Mouse (Mus musculus) liver, adult 2 months (tissue): ENCODE results near the gene Dscaml1. TPM values are rescaled to one million over a fixed set of nuclear protein-coding genes. Genes with fewer than 3 reads are reported as not detected.
A peak's percentile ranks its signal among the peaks of the same experiment; 100 is the strongest.

Experiments used
- DNase-seq: peaks from one replicate; pipeline ENCODE4 v3.0.0-alpha.2; 2011; ENCODE audit warnings: low read depth, low spot score; ENCODE audit errors: extremely low read depth
- H3K27ac ChIP-seq: fragments of 200-500 bp; replicated peaks from 2 replicates; pipeline ENCODE4 v1.5.1; 2012; ENCODE audit warnings: low read depth, mild to moderate bottlenecking, control low read depth, inconsistent platforms, low read length; ENCODE audit not compliant: insufficient read depth
- H3K27me3 ChIP-seq: fragments of 200-500 bp; 2 replicates; pipeline ENCODE4 v1.6.1; 2012; ENCODE audit warnings: mild to moderate bottlenecking, moderate library complexity, low read length, inconsistent platforms; ENCODE audit not compliant: control insufficient read depth, insufficient read depth
- H3K36me3 ChIP-seq: fragments of 200-500 bp; 2 replicates; pipeline ENCODE4 v1.6.1; 2012; ENCODE audit warnings: low read length, inconsistent platforms; ENCODE audit not compliant: control insufficient read depth, insufficient read depth
- H3K4me1 ChIP-seq: fragments of 200-500 bp; 2 replicates; pipeline ENCODE4 v1.6.1; 2011; ENCODE audit warnings: low read length; ENCODE audit not compliant: control insufficient read depth, insufficient read depth
- H3K4me3 ChIP-seq: fragments of 200-500 bp; 2 replicates; pipeline ENCODE4 v1.5.1; 2011; ENCODE audit warnings: low read depth, mild to moderate bottlenecking, control low read depth, low read length, moderate library complexity; ENCODE audit not compliant: insufficient read depth
- H3K79me2 ChIP-seq: fragments of 200-500 bp; 2 replicates; pipeline ENCODE4 v1.6.1; 2012; ENCODE audit warnings: inconsistent platforms, mild to moderate bottlenecking, low read length, moderate library complexity; ENCODE audit not compliant: control insufficient read depth, insufficient read depth
- H3K9ac ChIP-seq: fragments of 200-500 bp; 2 replicates; pipeline ENCODE4 v1.6.1; 2012; ENCODE audit warnings: low read depth, mild to moderate bottlenecking, control low read depth, inconsistent platforms, low read length
- CTCF ChIP-seq: fragments of 200-500 bp; IDR thresholded peaks from 2 replicates; pipeline ENCODE4 v1.5.1; 2011; ENCODE audit warnings: low read depth, low read length, control low read depth
- POLR2A ChIP-seq: fragments of 200-500 bp; IDR thresholded peaks from 2 replicates; pipeline ENCODE4 v1.6.1; 2011; ENCODE audit warnings: low read length, control low read depth; ENCODE audit not compliant: insufficient read depth; ENCODE audit errors: extremely low read depth
- WGBS: fragments of 180-500 bp; shearing (Covaris S2); methylation state at CpG from one replicate; pipeline ENCODE4 v1.1.7; 2018; 5-methylcytosine and 5-hydroxymethylcytosine counted together
- polyA plus RNA-seq: library from polyadenylated mRNA; depleted of rRNA; stranded (reverse); fragments of >200 nt; gene quantifications from 2 replicates; pipeline ENCODE4 v1.2.3, GENCODE M21; 2012
- total RNA-seq: library from RNA; depleted of rRNA; stranded (reverse); fragments of >200 nt; gene quantifications from 2 replicates; pipeline ENCODE4 v1.2.3, GENCODE M21; 2014

Gene Dscaml1
- total and polyA plus RNA-seq, 2 experiments = 0.09 to 0.13 TPM

- Histone ChIP-seq H3K4me1 (0 out of 2 replicates have a peak, but pooled peaks cover 1% of the 10 kb centered on the region), H3K4me3 (no peak overlapping the region), H3K79me2 (no peaks in the 10 kb centered on the region), H3K36me3 (no peaks in the 10 kb centered on the region), H3K27me3 (no peaks in the 10 kb centered on the region), H3K9ac (no peak overlapping the region), H3K27ac (no peak overlapping the region)
- TF ChIP-seq POLR2A (no peak), CTCF (peak; percentile 55)
- 67% methylated on average over 8 of the region's 8 CpGs for WGBS
- DNase-seq = no peak
Measured at GRCm38 (mm10) chr9:45421209-45421608, 5.2 kb upstream of the Dscaml1 start.

GRCm38 (mm10) chr9:45422761-45423298, 3.6 kb upstream of the Dscaml1 start:
- no peak for DNase-seq
- H3K27me3 ChIP-seq = no peaks in the 10 kb centered on the region
- TF ChIP-seq POLR2A = no peak
- no peak for TF ChIP-seq CTCF
- H3K27ac ChIP-seq = no peak overlapping the region
- no peaks in the 10 kb centered on the region for H3K36me3 ChIP-seq
- no peaks in the 10 kb centered on the region for H3K79me2 ChIP-seq
- H3K9ac ChIP-seq = no peak overlapping the region
- H3K4me3 ChIP-seq = no peak overlapping the region
- WGBS = 75% methylated on average over 7 of the region's 7 CpGs
- no peaks in the 10 kb centered on the region for H3K4me1 ChIP-seq

- no peak for DNase-seq
- H3K36me3 ChIP-seq = no peaks in the 10 kb centered on the region
- no peaks in the 10 kb centered on the region for H3K4me1 ChIP-seq
- no peak overlapping the region for H3K9ac ChIP-seq
- no peaks in the 10 kb centered on the region for H3K79me2 ChIP-seq
- no peak for TF ChIP-seq POLR2A
- H3K27ac ChIP-seq = no peak overlapping the region
- peaks cover 14% of the 10 kb centered on the region; the same call in 1 of the 2 replicates for H3K27me3 ChIP-seq
- H3K4me3 ChIP-seq = no peak overlapping the region
- 18% methylated on average over 5 of the region's 5 CpGs for WGBS
Measured at GRCm38 (mm10) chr9:45429392-45429791, 3.0 kb downstream of the Dscaml1 start.

- H3K4me3 ChIP-seq = no peak overlapping the region; the same call in 1 of the 2 replicates
- H3K27me3 ChIP-seq = peaks cover 14% of the 10 kb centered on the region; the same call in 1 of the 2 replicates
- H3K9ac ChIP-seq = no peak overlapping the region
- DNase-seq = no peak
- no peaks in the 10 kb centered on the region for H3K36me3 ChIP-seq
- no peaks in the 10 kb centered on the region for H3K79me2 ChIP-seq
- no peak overlapping the region for H3K27ac ChIP-seq
- no peaks in the 10 kb centered on the region for H3K4me1 ChIP-seq
- no peak for TF ChIP-seq POLR2A
- no peak for TF ChIP-seq CTCF
- WGBS = 5% methylated on average over 52 of the region's 54 CpGs
Measured at GRCm38 (mm10) chr9:45429951-45430697, 3.7 kb downstream of the Dscaml1 start.

- H3K4me1 ChIP-seq = no peaks in the 10 kb centered on the region
- TF ChIP-seq POLR2A = no peak
- TF ChIP-seq CTCF = no peak
- no peak overlapping the region; the same call in 1 of the 2 replicates for H3K4me3 ChIP-seq
Measured at GRCm38 (mm10) chr9:45430698-45430959, 4.2 kb downstream of the Dscaml1 start.

GRCm38 (mm10) chr9:45431150-45431549, 4.7 kb downstream of the Dscaml1 start:
- WGBS = 8% methylated on average over 26 of the region's 26 CpGs
- TF ChIP-seq CTCF = no peak
- no peak for TF ChIP-seq POLR2A
- no peak overlapping the region for H3K27ac ChIP-seq
- no peak overlapping the region for H3K4me3 ChIP-seq
- no peak overlapping the region for H3K9ac ChIP-seq
- H3K27me3 ChIP-seq = peaks cover 14% of the 10 kb centered on the region; the same call in 1 of the 2 replicates
- no peaks in the 10 kb centered on the region for H3K79me2 ChIP-seq
- no peaks in the 10 kb centered on the region for H3K4me1 ChIP-seq
- no peaks in the 10 kb centered on the region for H3K36me3 ChIP-seq
- DNase-seq = no peak

More at GRCm38 (mm10) chr9:45430698-45430959, 4.2 kb downstream of the Dscaml1 start:
- Histone ChIP-seq H3K9ac (no peak overlapping the region), H3K27me3 (peaks cover 14% of the 10 kb centered on the region; the same call in 1 of the 2 replicates), H3K79me2 (no peaks in the 10 kb centered on the region), H3K36me3 (no peaks in the 10 kb centered on the region), H3K27ac (no peak overlapping the region)
- no peak for DNase-seq
- 3% methylated on average over 17 of the region's 17 CpGs for WGBS
